Mouse (Mus musculus): ENCODE data around the gene Ostf1. TPM values are rescaled to one million over a fixed set of nuclear protein-coding genes. Genes with fewer than 3 reads are reported as not detected.

Ostf1 gene
- polyA plus RNA-seq, 1 experiment from 2014 or later, result 46.1 TPM

- Histone ChIP-seq H3K9ac (ENCODE audit: low read length) (no peak overlapping the region), H3K27ac (ENCODE audit: low read depth, low read length) (no peak overlapping the region), H3K36me3 (ENCODE audit: control insufficient read depth, insufficient read depth, low read length) (no peaks in the 10 kb centered on the region), H3K27me3 (ENCODE audit: control insufficient read depth, insufficient read depth, low read length) (no peaks in the 10 kb centered on the region), H3K9me3 (ENCODE audit: control insufficient read depth, low read length) (no peaks in the 10 kb centered on the region), H3K4me2 (no peak overlapping the region), H3K4me3 (ENCODE audit: low read depth, low read length) (no peak overlapping the region), H3K4me1 (ENCODE audit: control insufficient read depth, insufficient read depth, low read length) (no peaks in the 10 kb centered on the region)
- DNase-seq (ENCODE audit: low spot score, missing footprints) (peak; percentile 61), ATAC-seq (ENCODE audit: low FRiP score) (no peak)
- 84% methylated on average over 6 of the region's 6 CpGs for WGBS
Measured at GRCm38 (mm10) chr19:18648558-18648945, 16.9 kb upstream of the Ostf1 start.

GRCm38 (mm10) chr19:18647775-18648557, 16.3 kb upstream of the Ostf1 start:
- ATAC-seq (ENCODE audit: low FRiP score), result no peak
- no peak overlapping the region for H3K9ac ChIP-seq (ENCODE audit: low read length)

GRCm38 (mm10) chr19:18646853-18647420, 15.3 kb upstream of the Ostf1 start:
- H3K36me3 ChIP-seq (ENCODE audit: control insufficient read depth, insufficient read depth, low read length), result no peaks in the 10 kb centered on the region
- H3K4me3 ChIP-seq (ENCODE audit: low read depth, low read length), result no peak overlapping the region
- ATAC-seq (ENCODE audit: low FRiP score) (no peak), DNase-seq (ENCODE audit: low spot score, missing footprints) (peak; percentile 35)
- no peaks in the 10 kb centered on the region for H3K9me3 ChIP-seq (ENCODE audit: control insufficient read depth, low read length)
- H3K27ac ChIP-seq (ENCODE audit: low read depth, low read length), result no peak overlapping the region
- H3K4me2 ChIP-seq, result no peak overlapping the region
- no peaks in the 10 kb centered on the region for H3K27me3 ChIP-seq (ENCODE audit: control insufficient read depth, insufficient read depth, low read length)
- WGBS, result 51% methylated on average over 5 of the region's 5 CpGs
- no peak overlapping the region for H3K9ac ChIP-seq (ENCODE audit: low read length)
- no peaks in the 10 kb centered on the region for H3K4me1 ChIP-seq (ENCODE audit: control insufficient read depth, insufficient read depth, low read length)

More at GRCm38 (mm10) chr19:18647775-18648557, 16.3 kb upstream of the Ostf1 start:
- DNase-seq (ENCODE audit: low spot score, missing footprints), result peak; percentile 47
- 77% methylated on average over 9 of the region's 9 CpGs for WGBS
- H3K27ac ChIP-seq (ENCODE audit: low read depth, low read length), result no peak overlapping the region
- no peaks in the 10 kb centered on the region for H3K36me3 ChIP-seq (ENCODE audit: control insufficient read depth, insufficient read depth, low read length)
- H3K4me1 ChIP-seq (ENCODE audit: control insufficient read depth, insufficient read depth, low read length), result no peaks in the 10 kb centered on the region
- H3K27me3 ChIP-seq (ENCODE audit: control insufficient read depth, insufficient read depth, low read length), result no peaks in the 10 kb centered on the region
- H3K9me3 ChIP-seq (ENCODE audit: control insufficient read depth, low read length), result no peaks in the 10 kb centered on the region
- no peak overlapping the region for H3K4me2 ChIP-seq
- no peak overlapping the region for H3K4me3 ChIP-seq (ENCODE audit: low read depth, low read length)

GRCm38 (mm10) chr19:18646397-18646796, 14.8 kb upstream of the Ostf1 start:
- H3K36me3 ChIP-seq (ENCODE audit: control insufficient read depth, insufficient read depth, low read length), result no peaks in the 10 kb centered on the region
- no peak overlapping the region for H3K9ac ChIP-seq (ENCODE audit: low read length)
- DNase-seq (ENCODE audit: low spot score, missing footprints) (peak; percentile 21), ATAC-seq (ENCODE audit: low FRiP score) (no peak)
- H3K4me1 ChIP-seq (ENCODE audit: control insufficient read depth, insufficient read depth, low read length), result no peaks in the 10 kb centered on the region
- H3K27ac ChIP-seq (ENCODE audit: low read depth, low read length), result no peak overlapping the region
- H3K9me3 ChIP-seq (ENCODE audit: control insufficient read depth, low read length), result no peaks in the 10 kb centered on the region
- H3K4me2 ChIP-seq, result no peak overlapping the region
- H3K4me3 ChIP-seq (ENCODE audit: low read depth, low read length), result no peak overlapping the region
- WGBS, result 66% methylated on average over 3 of the region's 3 CpGs
- no peaks in the 10 kb centered on the region for H3K27me3 ChIP-seq (ENCODE audit: control insufficient read depth, insufficient read depth, low read length)

GRCm38 (mm10) chr19:18644084-18644483, 12.5 kb upstream of the Ostf1 start:
- Histone ChIP-seq H3K9me3 (ENCODE audit: control insufficient read depth, low read length) (no peaks in the 10 kb centered on the region), H3K36me3 (ENCODE audit: control insufficient read depth, insufficient read depth, low read length) (no peaks in the 10 kb centered on the region), H3K4me3 (ENCODE audit: low read depth, low read length) (no peak overlapping the region), H3K9ac (ENCODE audit: low read length) (no peak overlapping the region), H3K4me2 (no peak overlapping the region), H3K27ac (ENCODE audit: low read depth, low read length) (no peak overlapping the region), H3K27me3 (ENCODE audit: control insufficient read depth, insufficient read depth, low read length) (no peaks in the 10 kb centered on the region), H3K4me1 (ENCODE audit: control insufficient read depth, insufficient read depth, low read length) (no peaks in the 10 kb centered on the region)
- WGBS, result 84% methylated on average over 6 of the region's 6 CpGs
- ATAC-seq (ENCODE audit: low FRiP score) (no peak), DNase-seq (ENCODE audit: low spot score, missing footprints) (peak; percentile 23)

- Histone ChIP-seq H3K36me3 (ENCODE audit: control insufficient read depth, insufficient read depth, low read length) (no peaks in the 10 kb centered on the region), H3K27me3 (ENCODE audit: control insufficient read depth, insufficient read depth, low read length) (no peaks in the 10 kb centered on the region), H3K4me1 (ENCODE audit: control insufficient read depth, insufficient read depth, low read length) (no peaks in the 10 kb centered on the region), H3K4me3 (ENCODE audit: low read depth, low read length) (no peak overlapping the region), H3K4me2 (no peak overlapping the region), H3K9ac (ENCODE audit: low read length) (no peak overlapping the region), H3K27ac (ENCODE audit: low read depth, low read length) (no peak overlapping the region), H3K9me3 (ENCODE audit: control insufficient read depth, low read length) (no peaks in the 10 kb centered on the region)
- ATAC-seq (ENCODE audit: low FRiP score), result no peak
- DNase-seq (ENCODE audit: low spot score, missing footprints), result peak; percentile 60
- 53% methylated on average over 4 of the region's 4 CpGs for WGBS
Measured at GRCm38 (mm10) chr19:18643411-18643810, 11.8 kb upstream of the Ostf1 start.

GRCm38 (mm10) chr19:18641001-18641400, 9.4 kb upstream of the Ostf1 start:
- H3K27ac ChIP-seq (ENCODE audit: low read depth, low read length), result no peak overlapping the region
- ATAC-seq (ENCODE audit: low FRiP score) (no peak), DNase-seq (ENCODE audit: low spot score, missing footprints) (no peak)
- no peaks in the 10 kb centered on the region for H3K36me3 ChIP-seq (ENCODE audit: control insufficient read depth, insufficient read depth, low read length)
- no peaks in the 10 kb centered on the region for H3K27me3 ChIP-seq (ENCODE audit: control insufficient read depth, insufficient read depth, low read length)
- 76% methylated on average over 4 of the region's 4 CpGs for WGBS
- no peak overlapping the region for H3K9ac ChIP-seq (ENCODE audit: low read length)
- no peak overlapping the region for H3K4me3 ChIP-seq (ENCODE audit: low read depth, low read length)
- H3K9me3 ChIP-seq (ENCODE audit: control insufficient read depth, low read length), result no peaks in the 10 kb centered on the region
- H3K4me2 ChIP-seq, result no peak overlapping the region
- H3K4me1 ChIP-seq (ENCODE audit: control insufficient read depth, insufficient read depth, low read length), result no peaks in the 10 kb centered on the region

- H3K4me3 ChIP-seq (ENCODE audit: low read depth, low read length), result no peak overlapping the region
- H3K4me1 ChIP-seq (ENCODE audit: control insufficient read depth, insufficient read depth, low read length), result no peaks in the 10 kb centered on the region
- ATAC-seq (ENCODE audit: low FRiP score), result no peak
- H3K9me3 ChIP-seq (ENCODE audit: control insufficient read depth, low read length), result no peaks in the 10 kb centered on the region
- H3K27ac ChIP-seq (ENCODE audit: low read depth, low read length), result no peak overlapping the region
- H3K9ac ChIP-seq (ENCODE audit: low read length), result no peak overlapping the region
- no peaks in the 10 kb centered on the region for H3K27me3 ChIP-seq (ENCODE audit: control insufficient read depth, insufficient read depth, low read length)
- no peak overlapping the region for H3K4me2 ChIP-seq
- WGBS, result 25% methylated on average over 2 of the region's 2 CpGs
- H3K36me3 ChIP-seq (ENCODE audit: control insufficient read depth, insufficient read depth, low read length), result no peaks in the 10 kb centered on the region
- peak; percentile 81 for DNase-seq (ENCODE audit: low spot score, missing footprints)
Measured at GRCm38 (mm10) chr19:18639552-18639951, 7.9 kb upstream of the Ostf1 start.

- ATAC-seq (ENCODE audit: low FRiP score) (no peak), DNase-seq (ENCODE audit: low spot score, missing footprints) (peak; percentile 57)
- Histone ChIP-seq H3K4me3 (ENCODE audit: low read depth, low read length) (no peak overlapping the region), H3K4me1 (ENCODE audit: control insufficient read depth, insufficient read depth, low read length) (no peaks in the 10 kb centered on the region), H3K9ac (ENCODE audit: low read length) (no peak overlapping the region), H3K9me3 (ENCODE audit: control insufficient read depth, low read length) (no peaks in the 10 kb centered on the region), H3K27ac (ENCODE audit: low read depth, low read length) (no peak overlapping the region), H3K27me3 (ENCODE audit: control insufficient read depth, insufficient read depth, low read length) (no peaks in the 10 kb centered on the region), H3K36me3 (ENCODE audit: control insufficient read depth, insufficient read depth, low read length) (no peaks in the 10 kb centered on the region), H3K4me2 (no peak overlapping the region)
- WGBS, result 83% methylated on average over 5 of the region's 5 CpGs
Measured at GRCm38 (mm10) chr19:18638949-18639348, 7.3 kb upstream of the Ostf1 start.
